Comparison of ENCODE assay signal across 19 mouse cellular contexts in the genomic region with DNA sequence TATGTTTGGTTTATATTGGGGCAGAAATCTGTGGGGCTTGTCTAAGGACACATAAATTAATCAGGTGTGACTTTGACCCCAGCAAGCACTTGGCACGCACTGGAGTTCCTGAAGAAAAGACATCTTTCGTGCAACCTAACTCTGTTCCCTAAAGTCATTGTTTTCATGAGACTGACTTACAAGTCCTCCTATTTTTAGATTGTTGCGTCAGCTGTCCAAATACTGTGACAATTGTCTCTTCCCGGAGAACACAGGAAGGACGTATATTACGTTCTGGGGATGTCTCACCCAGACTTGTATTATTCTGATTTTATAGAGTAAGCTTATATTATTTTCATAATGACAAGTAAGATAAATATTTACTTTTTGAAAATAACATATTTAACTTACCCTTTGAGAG.
A peak's percentile ranks its signal among the peaks of the same experiment; 100 is the strongest.
DNase-seq lines count a peak whose midpoint lies in the region; ATAC-seq and TF ChIP-seq lines count a peak whose summit lies in the region.
"Had no signal": no experiment of that assay in that cellular context is flagged by ENCODE, and none has a peak within 500 bp of the region (broad histone marks: within the 10 kb centered on the region; RNA-seq: fewer than 3 reads in every experiment).

No protein-coding gene starts in this region.

- H3K4me2 ChIP-seq in embryonic facial prominence, embryonic 14.5 days (ENCODE audit: low read depth, low read length), result no peak overlapping the region
- H3K4me2 ChIP-seq in lung, embryonic 14.5 days, result no peak overlapping the region
- H3K4me2 ChIP-seq: embryonic facial prominence, embryonic 12.5 days; forebrain, embryonic 12.5 days; heart, embryonic 15.5 days; hindbrain, embryonic 13.5 days; intestine, embryonic 15.5 days had no signal

- H3K27ac ChIP-seq in embryonic facial prominence, embryonic 14.5 days (replicated peaks; ENCODE audit: low read depth, low read length), result no peak overlapping the region
- no peak overlapping the region for H3K27ac ChIP-seq in embryonic facial prominence, embryonic 10.5 days (replicated peaks)
- H3K27ac ChIP-seq in lung, embryonic 14.5 days (ENCODE audit: low read depth), result no peak overlapping the region
- H3K27ac ChIP-seq: embryonic facial prominence, embryonic 12.5 days; forebrain, embryonic 12.5 days; heart, embryonic 15.5 days; hindbrain, embryonic 13.5 days; intestine, embryonic 15.5 days had no signal

- H3K9me3 ChIP-seq in embryonic facial prominence, embryonic 14.5 days (ENCODE audit: control insufficient read depth, low read length), result no peaks in the 10 kb centered on the region
- H3K9me3 ChIP-seq in embryonic facial prominence, embryonic 10.5 days, result no peaks in the 10 kb centered on the region
- no peaks in the 10 kb centered on the region for H3K9me3 ChIP-seq in lung, embryonic 14.5 days (ENCODE audit: low read depth, low read length)
- H3K9me3 ChIP-seq: embryonic facial prominence, embryonic 12.5 days; forebrain, embryonic 12.5 days; G1E; heart, embryonic 15.5 days; hindbrain, embryonic 13.5 days; intestine, embryonic 15.5 days had no signal

- intact Hi-C loops in heart, postnatal 10 days (cut with DNase I), result no loop called here

- H3K4me1 ChIP-seq in embryonic facial prominence, embryonic 14.5 days (ENCODE audit: control insufficient read depth, insufficient read depth, low read length), result no peaks in the 10 kb centered on the region
- no peaks in the 10 kb centered on the region for H3K4me1 ChIP-seq in embryonic facial prominence, embryonic 10.5 days
- no peaks in the 10 kb centered on the region for H3K4me1 ChIP-seq in lung, embryonic 14.5 days (ENCODE audit: insufficient read depth)
- H3K4me1 ChIP-seq: embryonic facial prominence, embryonic 12.5 days; forebrain, embryonic 12.5 days; hindbrain, embryonic 13.5 days; intestine, embryonic 15.5 days had no signal

- DNase-seq in embryonic facial prominence, embryonic 14.5 days (ENCODE audit: low spot score), result peak; percentile 16
- DNase-seq in embryonic facial prominence, embryonic 10.5 days (ENCODE audit: low spot score), result no peak
- DNase-seq in heart, postnatal 10 days, result peak; percentile 2 to 8
- DNase-seq in heart, postnatal 4 days, result no peak
- DNase-seq in lung, embryonic 14.5 days, result peak; percentile 58
- no peak for DNase-seq in lung, postnatal 25 days (ENCODE audit: low spot score)
- peak; percentile 5 for DNase-seq in MN1 (ENCODE audit: low spot score)
- no peak for DNase-seq in left cerebral cortex, adult 8-10 months (ENCODE audit: low spot score in 2 of 2)
- DNase-seq: B cell, adult 2 months; embryo, embryonic 11 days; gastrocnemius, postnatal 10 days had no signal

- no peaks in the 10 kb centered on the region for H3K36me3 ChIP-seq in embryonic facial prominence, embryonic 14.5 days (ENCODE audit: control insufficient read depth, insufficient read depth, low read length)
- no peaks in the 10 kb centered on the region for H3K36me3 ChIP-seq in embryonic facial prominence, embryonic 10.5 days (replicated peaks)
- no peaks in the 10 kb centered on the region for H3K36me3 ChIP-seq in lung, embryonic 14.5 days (ENCODE audit: insufficient read depth)
- H3K36me3 ChIP-seq: embryonic facial prominence, embryonic 12.5 days; forebrain, embryonic 12.5 days; G1E; heart, embryonic 15.5 days; hindbrain, embryonic 13.5 days; intestine, embryonic 15.5 days had no signal

- no peaks in the 10 kb centered on the region for H3K27me3 ChIP-seq in embryonic facial prominence, embryonic 14.5 days (replicated peaks; ENCODE audit: control insufficient read depth, insufficient read depth, low read length)
- no peaks in the 10 kb centered on the region for H3K27me3 ChIP-seq in embryonic facial prominence, embryonic 10.5 days (replicated peaks; ENCODE audit: low read depth, poor library complexity, severe bottlenecking)
- H3K27me3 ChIP-seq in lung, embryonic 14.5 days (ENCODE audit: insufficient read depth, low read length), result no peaks in the 10 kb centered on the region
- H3K27me3 ChIP-seq: embryonic facial prominence, embryonic 12.5 days; forebrain, embryonic 12.5 days; heart, embryonic 15.5 days; hindbrain, embryonic 13.5 days; intestine, embryonic 15.5 days had no signal

- TF ChIP-seq CTCF in lung, embryonic 14.5 days (IDR thresholded peaks at IDR 0.05; ENCODE audit: low read depth), result no peak

- H3K9ac ChIP-seq in embryonic facial prominence, embryonic 14.5 days (ENCODE audit: low read depth, low read length), result no peak overlapping the region
- no peak overlapping the region for H3K9ac ChIP-seq in lung, embryonic 14.5 days
- H3K9ac ChIP-seq: embryonic facial prominence, embryonic 12.5 days; forebrain, embryonic 12.5 days; heart, embryonic 15.5 days; hindbrain, embryonic 13.5 days; intestine, embryonic 15.5 days had no signal

- ATAC-seq in embryonic facial prominence, embryonic 14.5 days (ENCODE audit: low read depth), result no peak
- no peak for ATAC-seq in lung, embryonic 14.5 days (ENCODE audit: insufficient read depth)
- ATAC-seq: CD4-positive, CD25-positive, alpha-beta regulatory T cell, adult 4 months; forebrain, embryonic 16.5 days; intestine, embryonic 15.5 days had no signal

- no peak overlapping the region for H3K4me3 ChIP-seq in embryonic facial prominence, embryonic 14.5 days (ENCODE audit: low read depth, low read length)
- no peak overlapping the region for H3K4me3 ChIP-seq in embryonic facial prominence, embryonic 10.5 days
- no peak overlapping the region for H3K4me3 ChIP-seq in lung, embryonic 14.5 days (ENCODE audit: low read depth, low read length)
- H3K4me3 ChIP-seq: embryonic facial prominence, embryonic 12.5 days; forebrain, embryonic 12.5 days; heart, embryonic 15.5 days; hindbrain, embryonic 13.5 days; intestine, embryonic 15.5 days had no signal

- WGBS in embryonic facial prominence, embryonic 14.5 days, result 75% methylated on average over 6 of the region's 6 CpGs
- 89% methylated on average over 6 of the region's 6 CpGs for WGBS in embryonic facial prominence, embryonic 10.5 days
- 37% methylated on average over 6 of the region's 6 CpGs for WGBS in lung, embryonic 14.5 days

Comparison
In these comparisons a context has a peak if more than half of its experiments do, and no peak if none do; other contexts are left out.
1. DNase-seq: peak in embryonic facial prominence, embryonic 14.5 days (single experiment), heart, postnatal 10 days (2 of 2), lung, embryonic 14.5 days (single experiment) and MN1 (single experiment); none in embryonic facial prominence, embryonic 10.5 days (single experiment), heart, postnatal 4 days (single experiment), lung, postnatal 25 days (single experiment) and left cerebral cortex, adult 8-10 months (0 of 2).